Mouse (Mus musculus) C2C12 (cell line): ENCODE measurements at regions not wholly inside any gene's neighbourhood (a gene's known extent, or its start where the extent isn't known, plus 50 kb on each side); places are given as distances from the start of the nearest gene placed in this dataset.

Source experiments
- H3K27me3 ChIP-seq: one replicate; pipeline ENCODE4 v1.6.1; 2011; ENCODE audit not compliant: control insufficient read depth, insufficient read depth, insufficient read length
- H3K36me3 ChIP-seq: one replicate; pipeline ENCODE4 v1.6.1; 2011; ENCODE audit not compliant: control insufficient read depth, insufficient read depth
- H3K4me3 ChIP-seq: one replicate; pipeline ENCODE4 v1.5.1; 2011; ENCODE audit warnings: mild to moderate bottlenecking, control low read depth; ENCODE audit not compliant: poor library complexity, insufficient read depth, severe bottlenecking
- H3K79me2 ChIP-seq: one replicate; pipeline ENCODE4 v1.6.1; 2011; ENCODE audit not compliant: control insufficient read depth, insufficient read depth
- H3K79me3 ChIP-seq: one replicate; pipeline ENCODE4 v1.6.1; 2011; ENCODE audit warnings: low read depth, control low read depth
- H3ac ChIP-seq: one replicate; pipeline ENCODE3; 2011; ENCODE audit warnings: low read depth; ENCODE audit not compliant: control insufficient read depth, insufficient read length
- CEBPB ChIP-seq: IDR thresholded peaks from one replicate; pipeline ENCODE4 v1.6.1; 2011; ENCODE audit warnings: low read depth, mild to moderate bottlenecking, control low read depth, moderate library complexity
- CTCF ChIP-seq: IDR thresholded peaks from one replicate; pipeline ENCODE4 v1.5.1; 2011; ENCODE audit not compliant: control insufficient read depth, insufficient read depth, insufficient read length
- FOSL1 ChIP-seq: IDR thresholded peaks from one replicate; pipeline ENCODE4 v1.8.0; 2011; ENCODE audit warnings: mild to moderate bottlenecking, low read length; ENCODE audit not compliant: poor library complexity, insufficient read depth, severe bottlenecking
- MAX ChIP-seq: IDR thresholded peaks from one replicate; pipeline ENCODE4 v1.6.1; 2011; ENCODE audit warnings: mild to moderate bottlenecking, control low read depth
- MYOD1 ChIP-seq: IDR thresholded peaks from one replicate; pipeline ENCODE4 v1.6.1; 2011; ENCODE audit warnings: low read depth; ENCODE audit not compliant: control insufficient read depth, insufficient read length
- MYOG ChIP-seq: IDR thresholded peaks from one replicate; pipeline ENCODE4 v1.6.1; 2011; ENCODE audit not compliant: control insufficient read depth, insufficient read length; ENCODE audit errors: extremely low read depth
- USF1 ChIP-seq: IDR thresholded peaks from one replicate; pipeline ENCODE4 v1.6.1; 2011; ENCODE audit warnings: low read depth, mild to moderate bottlenecking, control low read depth, moderate library complexity

- Histone ChIP-seq H3K4me3 (no peak overlapping the region), H3K79me3 (no peaks in the 10 kb centered on the region), H3K27me3 (peaks cover 16% of the 10 kb centered on the region), H3K79me2 (no peaks in the 10 kb centered on the region), H3ac (no peak overlapping the region), H3K36me3 (no peaks in the 10 kb centered on the region)
- TF ChIP-seq USF1 (no peak), FOSL1 (no peak), CTCF (no peak), MYOG (no peak), MYOD1 (no peak), CEBPB (no peak), MAX (no peak)
These were observed 152.1 kb downstream of the Fam173b start for GRCm38 (mm10) chr15:31753578-31754281.

GRCm38 (mm10) chr15:31768959-31769844, 167.6 kb downstream of the Fam173b start:
- Histone ChIP-seq H3K27me3 (peaks cover 6% of the 10 kb centered on the region), H3K36me3 (no peaks in the 10 kb centered on the region), H3K79me2 (no peaks in the 10 kb centered on the region), H3K4me3 (no peak overlapping the region), H3ac (no peak overlapping the region), H3K79me3 (no peaks in the 10 kb centered on the region)
- TF ChIP-seq MYOG (no peak), FOSL1 (no peak), CEBPB (no peak), USF1 (no peak), MAX (no peak), MYOD1 (no peak), CTCF (no peak)

- no peaks in the 10 kb centered on the region for H3K79me2 ChIP-seq
- no peak overlapping the region for H3K4me3 ChIP-seq
- H3K36me3 ChIP-seq = no peaks in the 10 kb centered on the region
- no peak overlapping the region for H3ac ChIP-seq
- no peaks in the 10 kb centered on the region for H3K27me3 ChIP-seq
- no peak for TF ChIP-seq FOSL1
- no peak for TF ChIP-seq USF1
- no peak for TF ChIP-seq CTCF
- TF ChIP-seq MYOG = no peak
- no peak for TF ChIP-seq CEBPB
- no peak for TF ChIP-seq MAX
- no peak for TF ChIP-seq MYOD1
- H3K79me3 ChIP-seq = no peaks in the 10 kb centered on the region
These were observed 181.4 kb downstream of the Fam173b start for GRCm38 (mm10) chr15:31783081-31783480.

DNA sequence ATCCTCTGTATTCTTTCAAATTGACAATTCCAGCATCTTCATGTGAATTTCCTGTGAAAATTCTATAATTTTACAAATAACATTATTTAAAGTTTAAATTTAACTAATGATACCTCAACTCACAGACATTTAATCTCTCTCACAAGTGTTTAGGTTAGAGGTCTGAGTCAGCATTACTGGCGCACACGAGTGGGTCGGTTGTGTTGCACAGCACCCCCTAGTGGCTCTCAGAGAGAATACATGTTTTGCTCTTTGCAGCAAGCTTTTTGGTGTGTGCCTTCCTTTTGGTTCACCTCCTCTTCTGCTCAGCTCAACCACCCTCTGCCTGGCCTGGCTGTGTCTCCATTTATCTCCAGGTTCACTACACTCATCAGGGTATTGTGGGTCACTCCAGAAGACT, 183.4 kb downstream of the Fam173b start:
- H3ac ChIP-seq = no peak overlapping the region
- no peaks in the 10 kb centered on the region for H3K79me3 ChIP-seq
- TF ChIP-seq CTCF (peak; percentile 2), FOSL1 (no peak)
- H3K79me2 ChIP-seq = no peaks in the 10 kb centered on the region
- no peaks in the 10 kb centered on the region for H3K27me3 ChIP-seq
- H3K4me3 ChIP-seq = no peak overlapping the region
- no peaks in the 10 kb centered on the region for H3K36me3 ChIP-seq

- no peaks in the 10 kb centered on the region for H3K27me3 ChIP-seq
- TF ChIP-seq CTCF (no peak), MAX (no peak), CEBPB (no peak), USF1 (no peak), MYOG (no peak), FOSL1 (no peak), MYOD1 (no peak)
- no peaks in the 10 kb centered on the region for H3K36me3 ChIP-seq
- H3K79me3 ChIP-seq = no peaks in the 10 kb centered on the region
- no peak overlapping the region for H3ac ChIP-seq
- no peak overlapping the region for H3K4me3 ChIP-seq
- H3K79me2 ChIP-seq = no peaks in the 10 kb centered on the region
These were observed 197.2 kb downstream of the Fam173b start for GRCm38 (mm10) chr15:31798863-31799262.

DNA sequence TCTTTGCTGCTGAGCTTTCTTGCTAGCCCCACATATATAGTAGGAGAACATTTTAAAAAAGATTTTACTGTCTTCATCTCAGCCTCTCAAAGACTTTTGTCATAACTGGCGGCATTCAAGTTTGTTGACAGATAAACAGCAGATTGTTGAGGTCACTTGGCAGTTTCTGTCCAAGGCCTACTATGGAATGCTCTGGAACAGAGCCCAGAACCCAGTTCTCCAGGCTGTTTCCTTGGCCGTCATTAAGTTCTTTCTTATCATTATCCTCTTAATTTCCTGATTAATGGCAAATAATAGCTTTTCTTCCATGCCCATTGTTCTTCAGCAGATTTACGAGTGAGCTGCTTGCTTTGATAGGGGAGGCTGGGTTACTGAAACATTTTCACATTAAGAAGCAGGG, 203.9 kb downstream of the Fam173b start:
- no peaks in the 10 kb centered on the region for H3K79me2 ChIP-seq
- H3K79me3 ChIP-seq = no peaks in the 10 kb centered on the region
- TF ChIP-seq MYOG = no peak
- TF ChIP-seq CTCF = no peak
- TF ChIP-seq USF1 = no peak
- TF ChIP-seq MYOD1 = no peak
- no peak for TF ChIP-seq CEBPB
- no peak for TF ChIP-seq MAX
- TF ChIP-seq FOSL1 = no peak
- H3K27me3 ChIP-seq = no peaks in the 10 kb centered on the region
- H3ac ChIP-seq = no peak overlapping the region
- no peak overlapping the region for H3K4me3 ChIP-seq
- no peaks in the 10 kb centered on the region for H3K36me3 ChIP-seq
